Mouse (Mus musculus): ENCODE data around the gene Cela2a. TPM values are rescaled to one million over a fixed set of nuclear protein-coding genes. Genes with fewer than 3 reads are reported as not detected.

Gene Cela2a
- total RNA-seq, 4 experiments from 2014 or later, result not detected

GRCm38 (mm10) chr4:141766316-141766667 lies 59.7 kb downstream of the Cela2a start:
- no peak for DNase-seq

DNA sequence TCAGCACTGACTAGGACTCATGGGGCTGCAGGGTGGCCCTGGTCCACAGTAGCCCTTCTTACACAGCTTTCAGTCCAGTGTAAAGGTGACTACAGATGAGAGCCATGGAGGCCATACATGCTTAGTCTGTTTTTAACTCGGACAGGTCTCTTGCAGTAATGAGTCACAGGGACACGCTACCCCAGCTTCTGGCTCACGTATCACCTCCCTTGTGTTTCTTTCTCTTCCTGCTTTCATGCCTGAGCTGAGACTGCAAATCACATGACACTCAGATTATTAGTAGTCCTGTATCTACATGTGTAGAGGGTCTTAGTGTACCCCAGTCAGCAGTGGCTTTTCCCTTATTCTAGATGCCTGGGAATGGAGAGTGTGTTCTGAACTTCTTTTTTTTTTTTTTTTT lies 61.0 kb downstream of the Cela2a start:
- DNase-seq, result no peak

Other genes with a start within 250 kb of the Cela2a start
- gene Fblim1, start 220.1 kb downstream of the Cela2a start, total RNA-seq (2022), result 10 to 100 TPM; 10.2 to 21.0 (median 17.6) TPM
- gene Tmem82, start 207.5 kb downstream of the Cela2a start, total RNA-seq (2022), result 1 to 10 TPM; 1.1 to 2.7 (median 2.1) TPM
- gene Slc25a34, start 202.3 kb downstream of the Cela2a start, total RNA-seq (2022), result 1 to 10 TPM; 1.3 to 5.1 (median 2.6) TPM
- gene Plekhm2, start 161.3 kb downstream of the Cela2a start, total RNA-seq (2022), result 10 to 100 TPM; 64.3 to 87.0 (median 76.1) TPM
- gene Rsc1a1, start 140.6 kb downstream of the Cela2a start, total RNA-seq (2022), result 1 to 10 TPM in 1 of 4 experiments, not detected in 3; 3.7 TPM
- 10 to 100 TPM; 49.4 to 67.9 (median 54.0) TPM for gene Ddi2, start 102.7 kb downstream of the Cela2a start, total RNA-seq (2022)
- gene Agmat, start 79.5 kb downstream of the Cela2a start, total RNA-seq (2022), result 10 to 100 TPM in 3 of 4 experiments, 1 to 10 TPM in 1; 9.4 to 59.0 (median 32.8) TPM
- 10 to 100 TPM; 28.1 to 36.3 (median 32.7) TPM for gene Dnajc16, start 35.2 kb downstream of the Cela2a start, total RNA-seq (2022)
- 10 to 100 TPM; 21.4 to 29.4 (median 26.5) TPM for gene Casp9, start 32.5 kb downstream of the Cela2a start, total RNA-seq (2022)
- not detected for gene Ctrc, start 20.2 kb upstream of the Cela2a start, total RNA-seq (2022)
- 10 to 100 TPM; 32.2 to 38.0 (median 35.7) TPM for gene Efhd2, start 48.8 kb upstream of the Cela2a start, total RNA-seq (2022)
- 1 to 10 TPM in 2 of 4 experiments, under 1 TPM in 2; 0.32 to 1.9 (median 1.1) TPM for gene Fhad1, start 188.9 kb upstream of the Cela2a start, total RNA-seq (2022)

All from adrenal gland, adult 8-10 months (tissue).